Mouse (Mus musculus) kidney, adult 8-10 months (tissue): ENCODE measurements around the gene Gm11213.

ENCODE experiments used
- DNase-seq, 2 experiments: peaks; one replicate each; pipeline ENCODE4 v3.0.0; 2022

The Gm11213 gene

DNA sequence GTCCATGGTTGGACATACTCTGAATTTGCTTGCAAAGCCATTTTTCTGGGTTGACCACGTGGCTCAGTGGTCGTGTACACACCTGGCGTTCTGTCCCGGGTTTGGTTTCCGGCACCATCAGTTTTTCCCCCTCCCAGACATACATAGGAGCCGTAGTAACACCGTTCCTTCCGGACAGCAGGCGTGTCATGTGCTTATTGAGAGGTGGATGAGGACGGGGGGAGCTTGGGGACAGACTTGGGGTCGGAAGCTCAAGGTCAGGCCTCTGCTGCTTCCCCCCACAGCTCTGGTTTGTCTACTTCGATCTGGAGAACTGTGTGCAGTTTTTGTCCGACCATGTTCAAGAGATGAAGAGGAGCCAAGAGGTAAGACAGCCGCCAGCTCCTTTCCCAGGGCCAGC is 25.4 kb downstream of the Gm11213 start:
- no peak for DNase-seq

DNA sequence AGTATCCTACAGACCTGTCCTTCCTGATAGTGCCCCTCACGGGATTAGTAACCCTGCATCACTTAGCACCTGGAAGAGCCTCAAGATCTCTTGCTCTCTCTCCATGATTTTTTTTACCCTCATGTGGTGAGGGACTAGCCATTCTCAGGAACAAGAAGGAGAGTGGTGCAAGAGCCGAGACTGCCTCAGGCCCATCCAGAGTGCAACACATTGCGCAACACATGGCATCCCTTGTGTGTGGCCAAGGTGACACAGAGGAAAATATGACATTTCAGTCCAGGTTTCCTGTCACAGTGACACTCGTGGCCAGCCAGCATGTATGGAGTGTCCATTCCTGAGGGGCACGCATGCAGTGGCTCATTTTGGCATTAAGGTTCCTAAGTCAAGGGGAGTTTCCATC is 32.4 kb downstream of the Gm11213 start:
- no peak for DNase-seq

DNA sequence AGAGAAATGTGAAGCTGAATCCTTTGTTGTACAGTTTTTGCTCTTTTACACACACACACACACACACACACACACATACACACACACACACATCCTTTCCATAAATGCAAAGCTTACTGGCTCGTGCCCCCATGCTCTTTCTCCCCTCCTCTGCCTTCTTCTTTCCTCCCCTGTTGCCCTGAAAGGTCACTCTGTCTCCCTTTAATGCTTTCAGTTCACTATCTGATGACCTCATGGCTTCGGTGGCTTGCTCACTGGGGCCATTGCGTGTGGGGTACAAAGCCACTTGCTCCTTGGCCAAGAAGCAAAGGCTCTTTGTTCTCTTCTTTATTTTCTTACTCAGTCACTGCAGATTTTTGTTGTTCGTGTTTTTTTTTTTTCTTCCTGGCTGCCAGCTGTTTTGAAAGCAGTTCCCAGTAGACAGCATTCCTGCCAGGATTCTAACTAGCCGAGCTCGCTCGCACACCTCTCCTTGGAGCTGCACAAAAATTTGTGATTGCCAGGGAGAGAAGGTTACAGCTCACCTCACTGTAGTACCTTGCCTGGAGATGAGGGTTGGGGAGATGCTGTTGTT is 34.8 kb downstream of the Gm11213 start:
- no peak for DNase-seq

DNA sequence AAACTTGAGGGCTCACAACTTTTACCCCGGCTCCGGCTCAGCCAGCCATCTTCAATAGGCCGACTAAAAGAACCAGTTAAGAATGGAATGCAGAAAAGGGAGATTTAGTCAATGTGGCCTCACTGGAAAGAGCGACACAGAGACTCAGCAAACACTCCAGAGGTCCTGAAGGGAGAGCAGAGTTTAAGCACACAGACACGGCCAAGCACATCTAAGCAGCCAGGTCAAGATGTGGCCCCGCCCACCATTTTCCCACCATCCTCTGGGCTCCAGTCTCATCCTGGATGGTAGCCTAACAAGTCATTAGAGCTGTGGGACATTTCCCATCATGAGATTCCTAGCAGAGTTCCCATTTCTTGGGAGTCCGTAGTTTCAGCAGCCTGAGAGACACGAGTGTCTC is 35.7 kb downstream of the Gm11213 start:
- no peak for DNase-seq

DNA sequence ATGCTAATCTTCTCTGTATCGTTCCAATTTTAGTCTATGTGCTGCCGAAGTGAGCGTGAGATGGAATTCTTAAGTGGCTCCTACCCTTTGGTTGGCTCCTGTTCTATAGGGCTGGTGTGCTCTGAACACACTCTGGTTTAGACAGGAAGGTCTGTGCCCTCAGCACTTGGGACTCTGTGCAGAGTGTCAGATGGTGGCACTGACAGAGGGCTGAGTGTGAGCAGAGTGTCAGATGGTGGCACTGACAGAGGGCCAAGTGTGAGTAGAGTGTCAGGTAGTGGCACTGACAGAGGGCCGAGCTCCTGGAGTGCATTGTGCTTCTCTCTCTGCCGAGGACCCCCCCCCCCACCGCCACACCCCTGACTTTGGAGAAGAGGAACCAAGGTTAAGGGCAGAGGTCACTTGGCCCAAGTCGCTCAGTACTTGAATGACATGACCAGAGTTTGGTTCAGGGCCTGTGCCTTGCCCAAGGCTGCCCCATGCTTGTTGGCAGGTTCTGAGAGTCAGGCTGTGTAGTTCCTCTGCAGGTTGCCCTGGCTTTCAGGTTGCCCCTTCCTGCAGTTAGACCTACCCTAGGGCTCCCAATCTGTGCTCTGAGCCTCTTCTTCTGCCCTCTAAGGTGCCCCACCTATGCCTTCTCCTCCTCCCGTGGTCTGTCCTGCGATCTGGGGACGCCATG is 37.2 kb downstream of the Gm11213 start:
- DNase-seq = no peak

DNA sequence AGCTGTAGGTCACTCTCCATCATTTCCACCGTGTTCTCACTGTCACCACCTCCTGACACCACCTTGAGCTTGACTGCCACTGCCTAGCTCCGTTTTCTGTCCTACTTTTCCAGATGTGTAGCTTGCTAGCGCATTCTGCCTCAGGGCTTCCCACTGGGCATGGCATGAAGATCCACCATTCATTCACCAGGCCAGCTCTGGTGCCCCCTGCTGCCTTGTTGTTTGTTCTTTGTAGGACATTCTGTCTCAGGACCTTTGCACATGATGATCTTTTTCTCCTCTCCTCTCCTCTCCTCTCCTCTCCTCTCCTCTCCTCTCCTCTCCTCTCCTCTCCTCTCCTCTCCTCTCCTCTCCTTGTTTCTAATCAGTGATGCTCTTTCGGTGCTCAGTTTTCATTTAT is 42.3 kb downstream of the Gm11213 start:
- no peak for DNase-seq

DNA sequence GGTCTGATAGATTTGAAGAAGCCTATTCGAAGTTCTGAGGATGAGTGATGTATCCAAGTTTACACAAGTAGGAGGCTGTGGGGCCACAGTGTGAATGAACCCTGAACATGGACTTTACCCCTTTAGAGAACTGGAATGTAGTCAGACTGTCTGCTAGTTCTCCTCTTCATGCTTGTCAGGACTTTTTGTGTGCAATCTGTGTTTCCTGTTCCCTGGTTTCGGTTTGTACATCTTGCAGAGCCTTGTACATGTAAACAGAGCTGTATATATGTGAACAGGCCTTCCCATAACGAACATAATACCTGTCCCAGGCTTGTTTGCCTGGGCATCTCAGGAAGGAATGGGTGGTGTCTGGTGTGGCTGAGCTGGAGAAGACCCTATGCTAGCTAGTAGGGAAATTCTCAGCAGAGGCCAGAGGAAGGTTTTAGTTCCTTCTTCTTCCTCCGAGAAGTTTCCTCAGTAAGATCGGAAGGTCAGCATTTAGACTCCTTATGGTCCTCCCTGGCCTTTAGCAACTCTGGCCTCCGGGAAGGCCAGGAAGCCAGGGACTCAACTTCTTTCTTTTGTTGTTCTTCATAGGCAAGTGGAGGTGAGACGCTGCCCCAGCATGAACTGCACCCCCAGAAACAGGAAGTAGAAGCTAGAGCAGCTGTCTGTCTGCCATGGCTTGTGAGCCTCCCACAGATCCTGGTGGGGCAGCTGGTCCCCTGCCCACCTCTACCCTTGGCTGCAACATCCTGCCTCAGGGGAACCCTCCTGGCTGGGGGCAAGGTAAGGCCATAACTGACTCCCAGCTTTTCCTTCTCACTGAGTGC is 43.0 kb downstream of the Gm11213 start:
- DNase-seq = peak; percentile 61 to 65

DNA sequence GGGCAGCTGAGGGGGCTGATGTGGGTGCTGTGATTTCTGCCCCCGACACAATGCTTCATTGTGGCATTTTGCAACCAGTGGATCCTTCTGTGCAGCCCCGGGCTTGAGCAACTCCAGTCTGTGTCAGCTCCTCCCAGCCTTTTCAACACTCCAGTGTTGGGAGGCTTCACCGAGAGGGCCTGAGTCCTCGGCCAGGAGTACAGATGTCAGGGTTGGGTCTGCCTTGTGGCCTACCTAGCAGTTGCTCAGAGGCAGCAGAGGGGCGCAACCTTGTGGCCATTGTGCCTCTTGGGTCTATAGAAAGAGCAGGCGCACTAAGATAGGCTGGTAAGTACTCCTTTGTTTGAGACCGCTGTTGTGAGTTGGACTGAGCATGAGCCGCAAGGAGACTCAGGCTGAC is 45.0 kb downstream of the Gm11213 start:
- no peak for DNase-seq

DNA sequence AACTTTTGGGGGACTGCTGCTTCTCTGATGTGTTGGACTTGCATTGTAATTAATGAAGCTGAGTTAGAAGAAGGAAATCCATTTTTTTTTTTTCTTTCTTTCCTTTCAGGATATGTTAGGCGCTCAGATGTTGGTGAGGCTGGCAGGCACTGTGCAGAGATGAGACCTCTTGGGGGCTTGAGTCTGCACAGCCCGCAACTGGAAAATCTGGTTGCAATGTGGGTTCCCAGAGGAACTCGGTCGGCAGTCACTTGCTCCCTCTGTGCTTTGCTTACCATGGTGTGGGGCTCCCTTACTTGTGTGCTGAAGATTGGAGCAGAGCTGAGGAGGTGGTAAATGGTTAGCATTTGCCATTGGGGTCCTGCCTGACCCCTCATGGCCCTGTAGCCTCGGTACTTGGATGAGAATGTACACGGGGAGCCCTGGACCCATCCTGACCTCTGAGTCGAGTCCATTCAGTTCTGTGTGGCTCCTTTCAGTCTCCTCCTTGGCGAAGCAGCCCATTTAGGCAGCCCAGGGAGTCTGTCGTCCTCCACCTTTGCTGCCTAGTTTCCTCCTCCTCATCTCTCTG is 45.8 kb downstream of the Gm11213 start:
- DNase-seq = no peak

DNA sequence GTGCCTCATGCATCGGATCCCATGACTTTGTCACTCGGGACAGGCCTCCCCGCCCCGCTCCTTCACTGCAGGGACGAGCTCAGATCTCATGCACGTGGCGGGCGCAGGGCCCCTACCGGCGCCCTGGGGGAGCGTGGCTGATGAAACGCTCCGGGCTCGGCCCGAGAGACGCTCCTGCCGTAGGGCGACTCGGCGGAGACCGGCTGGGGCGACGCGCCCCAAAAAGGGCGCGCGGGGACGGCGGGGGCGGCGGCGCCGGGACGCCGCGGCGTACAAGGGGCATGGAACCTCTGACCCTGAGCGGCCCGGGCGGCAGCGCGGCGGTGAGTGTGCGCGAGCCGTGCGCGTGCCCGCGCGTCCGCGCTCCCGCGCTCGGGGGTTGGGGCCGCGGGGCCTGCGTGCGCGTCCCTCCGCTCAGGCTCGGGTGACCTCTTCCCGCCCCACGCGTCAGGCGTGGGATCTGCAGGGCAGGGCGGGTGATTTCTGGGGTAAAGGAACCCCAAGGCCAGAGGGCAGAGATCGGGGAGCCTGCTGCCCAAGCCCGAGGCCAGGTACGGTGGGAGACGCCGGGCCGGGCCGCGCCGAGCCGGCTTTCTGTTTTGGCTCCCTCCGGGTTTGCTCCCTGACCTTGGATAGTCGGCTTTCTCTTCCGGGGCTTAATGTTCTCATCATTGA is 46.5 kb downstream of the Gm11213 start, which contains the start of gene Tmem268:
Gene Tmem268, plus strand, starts transcription at position 375 of the 675 bp plus-strand sequence.
- peak; percentile 51 to 70 for DNase-seq

DNA sequence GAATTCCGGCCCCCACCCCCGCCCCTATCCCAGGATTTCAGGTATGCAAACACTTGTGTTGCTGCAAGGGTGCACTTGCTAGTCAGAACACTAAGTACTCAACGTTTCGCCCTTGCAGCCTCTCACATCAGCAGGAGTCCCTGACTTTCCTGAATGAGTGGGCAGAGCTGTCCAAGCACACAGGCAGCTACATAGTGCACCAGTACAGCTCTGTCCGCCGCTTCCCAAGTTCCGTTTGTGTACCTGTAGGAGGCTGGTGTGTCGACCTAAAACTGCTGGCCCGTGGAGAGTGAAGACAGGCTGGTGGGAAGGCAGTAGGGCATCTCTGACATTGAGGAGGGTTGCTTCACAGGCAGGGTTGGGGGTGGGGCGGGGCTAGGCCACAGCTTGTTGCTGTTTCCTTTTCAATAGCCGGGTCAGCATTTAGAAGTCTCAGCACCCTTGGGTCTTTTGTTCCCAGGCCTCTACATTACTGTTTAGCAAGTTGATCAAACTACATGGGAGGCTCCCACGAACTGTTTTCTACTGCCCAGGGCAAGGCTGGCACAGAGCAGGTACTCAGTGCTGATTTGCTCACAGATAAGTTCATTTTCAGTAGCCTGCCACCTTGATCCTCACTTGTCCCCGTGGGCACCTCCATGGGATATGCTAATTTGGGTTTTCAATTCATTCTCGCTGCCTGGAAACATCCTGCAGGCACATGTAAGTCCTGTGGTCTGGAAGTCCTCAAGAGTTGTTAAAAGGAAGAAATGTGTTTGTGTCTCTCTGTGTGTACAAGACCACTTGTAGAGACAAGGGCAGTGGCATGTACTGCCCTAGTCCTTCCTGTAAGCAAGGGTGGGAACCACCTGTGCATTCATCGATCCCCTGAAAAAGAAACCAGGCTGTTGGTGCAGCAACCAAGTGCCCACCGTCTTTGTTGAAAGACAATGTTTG is 47.7 kb downstream of the Gm11213 start:
- peak in 1 of 2 experiments; percentile 32 for DNase-seq

DNA sequence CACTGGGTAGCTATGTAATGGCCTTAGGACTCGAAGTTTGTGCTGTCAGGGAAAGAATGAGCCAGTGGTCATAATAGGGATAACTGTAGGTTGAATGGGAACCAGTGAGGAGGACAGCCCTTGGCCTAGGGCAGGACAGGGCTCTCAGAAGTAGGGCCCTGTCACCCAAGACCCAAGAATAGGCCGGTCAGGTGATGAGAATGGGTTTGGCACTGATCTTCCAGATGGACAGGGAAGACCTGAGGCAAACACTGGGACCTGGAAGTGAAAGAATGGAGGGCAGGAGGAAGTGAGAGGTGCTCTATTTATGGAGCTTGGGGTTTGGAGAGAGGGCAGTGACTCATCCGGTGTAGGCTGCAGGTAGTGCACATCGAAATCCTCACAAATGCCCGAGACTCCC is 48.4 kb downstream of the Gm11213 start:
- no peak for DNase-seq

DNA sequence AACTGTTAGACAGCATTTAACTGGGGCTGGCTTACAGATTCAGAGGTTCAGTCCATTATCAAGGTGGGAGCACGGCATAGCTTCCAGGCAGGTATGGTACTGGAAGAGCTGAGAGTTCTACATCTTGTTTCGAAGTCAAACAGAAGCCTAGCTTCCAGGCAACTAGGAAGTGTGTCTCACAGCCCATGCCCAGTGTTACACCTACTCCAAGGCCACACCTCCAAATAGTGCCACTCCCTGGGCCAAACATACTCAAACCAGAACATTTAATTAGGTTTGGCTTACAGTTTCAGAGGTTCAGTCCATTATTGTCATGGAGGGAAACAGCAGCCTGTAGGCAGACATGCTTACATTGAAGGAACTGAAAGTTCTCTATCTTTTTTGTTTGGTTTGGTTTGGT is 50.0 kb downstream of the Gm11213 start:
- DNase-seq = no peak

DNA sequence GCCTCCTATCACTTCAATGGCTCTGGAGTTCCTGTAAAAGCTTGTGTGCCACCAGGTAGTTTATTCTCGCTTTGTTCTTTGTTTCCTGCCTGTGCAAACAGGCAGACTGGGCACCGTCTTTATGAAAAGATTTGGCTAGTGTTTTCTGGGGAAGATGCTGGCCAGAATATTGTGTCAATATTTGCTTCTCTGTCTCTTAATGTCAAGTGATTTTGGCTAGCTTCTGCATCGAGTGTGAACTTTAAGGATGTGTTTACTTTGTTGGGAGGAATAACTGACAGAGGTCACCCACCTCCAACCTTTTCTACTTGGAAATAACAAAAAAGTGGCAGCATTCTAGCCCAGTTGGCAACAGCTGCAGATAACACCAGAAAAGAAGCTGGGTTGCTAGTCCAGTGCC is 50.4 kb downstream of the Gm11213 start:
- no peak for DNase-seq

DNA sequence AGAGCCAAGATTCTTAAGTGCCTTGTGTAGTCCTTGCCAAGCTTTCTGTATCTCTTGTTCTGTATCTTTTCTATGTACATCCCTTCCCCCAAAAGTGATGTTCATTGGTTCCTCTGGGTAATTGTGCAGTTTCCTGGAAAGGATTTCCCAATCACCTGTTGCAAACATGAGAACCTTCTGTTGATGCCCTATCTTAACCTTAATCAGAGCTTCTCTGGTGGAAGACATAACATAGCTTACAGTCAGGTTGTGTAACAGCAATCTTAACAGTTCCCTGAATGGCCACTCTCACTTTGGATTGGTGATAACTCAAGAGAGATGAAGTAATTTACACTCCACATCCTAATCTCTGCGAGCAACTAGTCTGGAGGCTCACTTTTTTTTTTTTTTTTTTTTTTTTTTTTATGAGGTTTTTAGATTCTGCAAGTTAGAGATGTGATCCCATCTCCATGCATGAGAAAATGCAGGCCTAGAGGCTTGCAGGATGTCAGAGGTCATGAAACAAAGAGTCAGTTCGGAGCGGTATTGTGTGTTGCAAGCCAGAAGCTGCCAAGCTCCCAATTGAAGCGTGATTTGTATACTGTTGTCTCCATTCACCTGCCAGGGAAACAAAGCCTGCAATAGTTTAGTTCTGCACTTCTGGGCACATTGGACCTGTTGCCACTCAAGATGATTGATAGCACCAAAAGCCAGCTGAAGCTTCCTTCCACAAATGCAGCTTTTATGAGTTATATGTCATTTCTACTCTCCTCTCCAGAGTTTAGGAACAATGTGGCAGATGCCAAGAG is 51.1 kb downstream of the Gm11213 start:
- DNase-seq = no peak

DNA sequence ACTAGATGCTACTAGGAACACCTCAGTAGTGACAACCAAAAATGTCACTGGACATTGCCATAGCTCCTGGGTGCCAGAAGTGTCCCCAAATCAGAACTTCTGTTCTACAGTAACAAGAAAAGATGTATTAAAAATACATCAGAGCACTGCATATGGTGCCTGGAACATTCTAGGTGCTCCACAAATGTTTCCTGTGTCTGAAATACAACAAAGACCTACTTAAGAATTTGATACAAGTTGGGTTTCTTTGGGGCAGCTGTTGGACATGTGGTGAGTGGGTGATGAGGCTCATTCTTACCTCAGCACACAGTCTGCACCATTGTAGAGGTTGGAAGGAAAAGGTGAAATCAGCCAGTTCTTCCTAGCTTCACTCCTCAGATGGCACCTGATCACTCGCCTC is 52.2 kb downstream of the Gm11213 start:
- no peak for DNase-seq

DNA sequence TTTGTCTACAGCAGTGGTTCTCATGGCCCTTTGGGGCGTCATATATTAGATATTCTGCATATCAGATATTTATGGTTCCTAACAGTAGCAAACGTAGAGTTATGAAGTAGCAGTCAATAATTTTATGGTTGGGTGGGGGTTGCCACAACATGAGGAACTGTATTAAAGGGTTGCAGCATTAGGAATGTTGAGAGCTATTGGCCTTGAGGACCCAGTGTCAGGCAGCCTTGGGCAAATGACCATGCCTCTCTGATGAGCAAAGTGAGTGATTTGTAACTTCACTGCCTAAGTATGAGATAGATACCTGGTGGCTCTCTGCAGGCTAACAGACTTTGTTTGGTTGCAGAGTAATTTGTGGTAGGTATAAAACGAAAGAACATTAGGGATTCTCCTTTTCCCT is 54.2 kb downstream of the Gm11213 start:
- no peak for DNase-seq

DNA sequence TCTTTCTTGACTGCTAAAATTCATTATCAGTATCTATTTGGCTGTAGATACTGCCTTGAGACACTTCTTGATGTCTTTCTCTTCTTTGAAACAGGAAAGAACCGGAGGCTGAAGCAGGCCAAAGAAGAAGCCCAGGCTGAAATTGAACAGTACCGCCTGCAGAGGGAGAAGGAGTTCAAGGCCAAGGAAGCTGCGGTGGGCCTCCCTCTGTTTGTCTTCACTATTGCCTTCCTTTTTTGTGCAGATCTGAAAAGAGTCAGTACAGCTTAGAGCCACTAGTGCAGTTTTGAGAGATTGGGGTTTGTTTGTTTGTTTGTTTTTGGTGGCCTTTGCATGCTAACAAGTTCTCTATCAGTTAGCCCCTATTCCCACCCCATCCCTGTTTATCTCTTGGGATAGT is 56.6 kb downstream of the Gm11213 start:
- no peak for DNase-seq

DNA sequence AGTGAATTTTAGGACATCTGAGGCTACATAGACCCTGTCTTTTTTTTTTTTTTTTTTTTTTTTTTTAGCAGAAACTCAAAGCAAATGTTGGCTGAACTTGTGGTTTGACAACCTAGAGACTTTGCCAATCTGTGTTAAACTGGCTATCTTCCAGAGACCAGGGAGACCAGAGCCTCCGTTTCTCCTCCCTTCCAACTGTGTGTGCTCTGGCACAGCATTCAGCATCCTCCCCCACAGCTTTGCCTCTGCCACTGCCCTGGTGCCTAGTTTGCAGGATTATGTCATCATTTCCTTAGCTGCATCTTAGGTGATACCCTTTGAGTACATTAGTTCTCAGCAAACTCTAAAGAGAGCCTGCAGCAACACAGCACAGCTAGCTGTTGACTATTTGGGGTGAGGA is 57.3 kb downstream of the Gm11213 start:
- DNase-seq = no peak
